Mouse (Mus musculus) left cerebral cortex, postnatal 36 days (tissue): Measurements from ENCODE around the gene Treml4. TPM values are rescaled to one million over a fixed set of nuclear protein-coding genes. Genes with fewer than 3 reads are reported as not detected.

Source experiments
- DNase-seq, 2 experiments: peaks; one replicate each; pipeline ENCODE4 v3.0.0; 2021 to 2022; ENCODE audit warnings: low spot score in 2 of 2, mixed read lengths in 1 of 2
- intact Hi-C: fragments of 180-260 bp; cut with DNase I; formaldehyde crosslinking; loops from one replicate; pipeline ENCODE4 v1.15.1; 2025
- total RNA-seq, 2 experiments: library from RNA; stranded (reverse); gene quantifications; 2 replicates each; pipeline ENCODE4 v1.2.3; 2021

Gene Treml4
- total RNA-seq, 2 experiments from 2014 or later, result not detected

GRCm38 (mm10) chr17:48323236-48323635 lies 59.1 kb downstream of the Treml4 start:
- intact Hi-C loops, result no loop called here

GRCm38 (mm10) chr17:48324258-48324657 lies 60.2 kb downstream of the Treml4 start:
- no peak for DNase-seq
- intact Hi-C loops, result no loop called here

More at GRCm38 (mm10) chr17:48323236-48323635, 59.1 kb downstream of the Treml4 start:
- DNase-seq, result no peak

Other genes starting within 250 kb of the Treml4 start
- gene 1700122O11Rik, start 226.0 kb upstream of the Treml4 start, total RNA-seq, result not detected
- gene 1700067P10Rik, start 175.0 kb upstream of the Treml4 start, total RNA-seq, result not detected
- not detected for gene 9830107B12Rik, start 118.0 kb upstream of the Treml4 start, total RNA-seq
- not detected for gene A530064D06Rik, start 97.0 kb upstream of the Treml4 start, total RNA-seq
- gene Trem1, start 31.5 kb upstream of the Treml4 start, total RNA-seq, result not detected
- under 1 TPM; 0.41 to 0.44 TPM for gene Trem3, start 16.5 kb upstream of the Treml4 start, total RNA-seq
- under 1 TPM; 0.54 to 0.64 TPM for gene Treml2, start 35.2 kb downstream of the Treml4 start, total RNA-seq
- gene B430306N03Rik, start 51.8 kb downstream of the Treml4 start, total RNA-seq, result under 1 TPM in 1 of 2 experiments, not detected in 1; 0.07 TPM
- 10 to 100 TPM in 1 of 2 experiments, 1 to 10 TPM in 1; 7.8 to 13.0 TPM for gene Trem2, start 82.1 kb downstream of the Treml4 start, total RNA-seq
- under 1 TPM; 0.54 to 0.82 TPM for gene Treml1, start 95.6 kb downstream of the Treml4 start, total RNA-seq
- gene Nfya, start 145.6 kb downstream of the Treml4 start, total RNA-seq, result 10 to 100 TPM; 25.4 to 27.9 TPM
- 10 to 100 TPM; 10.9 to 13.0 TPM for gene Oard1, start 145.7 kb downstream of the Treml4 start, total RNA-seq
- gene Apobec2, start 168.6 kb downstream of the Treml4 start, total RNA-seq, result not detected
- not detected for gene Tspo2, start 187.2 kb downstream of the Treml4 start, total RNA-seq
- gene Unc5cl, start 190.6 kb downstream of the Treml4 start, total RNA-seq, result under 1 TPM; 0.34 to 0.59 TPM